Mouse (Mus musculus) hindbrain, embryonic 16.5 days (tissue): Measurements from ENCODE around the gene Wdr93. TPM values are rescaled to one million over a fixed set of nuclear protein-coding genes. Genes with fewer than 3 reads are reported as not detected.

Experiments
- ATAC-seq: fragments of 200-750 bp; cut with Nextera tagmentation; 2 replicates; pipeline ENCODE4 v1.8.0; 2017; ENCODE audit warnings: moderate TSS enrichment, moderate library complexity
- H3K27ac ChIP-seq: fragments of 300-500 bp; sonication (generic); 2 replicates; pipeline ENCODE4 v1.5.1; 2014; ENCODE audit warnings: low read depth, mild to moderate bottlenecking, control low read depth, low read length, moderate library complexity
- H3K27me3 ChIP-seq: fragments of 300-500 bp; sonication (generic); replicated peaks from 2 replicates; pipeline ENCODE4 v1.6.1; 2014; ENCODE audit warnings: low read length; ENCODE audit not compliant: control insufficient read depth, insufficient read depth
- H3K36me3 ChIP-seq: fragments of 300-500 bp; sonication (generic); 2 replicates; pipeline ENCODE4 v1.6.1; 2014; ENCODE audit warnings: mild to moderate bottlenecking, low read length, moderate library complexity, mixed read lengths; ENCODE audit not compliant: control insufficient read depth, insufficient read depth
- H3K4me1 ChIP-seq: fragments of 300-500 bp; sonication (generic); 2 replicates; pipeline ENCODE4 v1.6.1; 2014; ENCODE audit warnings: low read depth, low read length; ENCODE audit not compliant: control insufficient read depth, insufficient read depth
- H3K4me2 ChIP-seq: fragments of 300-500 bp; sonication (generic); 2 replicates; pipeline ENCODE4 v1.6.1; 2014; ENCODE audit warnings: mild to moderate bottlenecking, low read length, control low read depth, moderate library complexity
- H3K4me3 ChIP-seq: fragments of 300-500 bp; sonication (generic); 2 replicates; pipeline ENCODE4 v1.5.1; 2014; ENCODE audit warnings: mild to moderate bottlenecking, low read length, control low read depth, moderate library complexity
- H3K9ac ChIP-seq: fragments of 300-500 bp; sonication (generic); 2 replicates; pipeline ENCODE4 v1.6.1; 2014; ENCODE audit warnings: low read depth, mild to moderate bottlenecking, control low read depth, low read length, moderate library complexity
- H3K9me3 ChIP-seq: fragments of 300-500 bp; sonication (generic); 2 replicates; pipeline ENCODE4 v1.6.1; 2014; ENCODE audit warnings: mild to moderate bottlenecking, low read length, moderate library complexity; ENCODE audit not compliant: control insufficient read depth
- WGBS: fragments of 180-500 bp; shearing (Covaris S2); extraction: QIAGEN DNeasy Blood & Tissue Kit; methylation state at CpG from one replicate; pipeline ENCODE4 v1.1.7; 2014; 5-methylcytosine and 5-hydroxymethylcytosine counted together
- polyA plus RNA-seq: library from polyadenylated mRNA; unstranded; fragments of >200 nt; fragmentation: Nextera tagmentation; extraction: Ambion mirVana; gene quantifications from 2 replicates; pipeline ENCODE4 v1.2.1, GENCODE M21; 2015

Wdr93 gene
- polyA plus RNA-seq, 1 experiment from 2014 or later: 0.51 TPM

DNA sequence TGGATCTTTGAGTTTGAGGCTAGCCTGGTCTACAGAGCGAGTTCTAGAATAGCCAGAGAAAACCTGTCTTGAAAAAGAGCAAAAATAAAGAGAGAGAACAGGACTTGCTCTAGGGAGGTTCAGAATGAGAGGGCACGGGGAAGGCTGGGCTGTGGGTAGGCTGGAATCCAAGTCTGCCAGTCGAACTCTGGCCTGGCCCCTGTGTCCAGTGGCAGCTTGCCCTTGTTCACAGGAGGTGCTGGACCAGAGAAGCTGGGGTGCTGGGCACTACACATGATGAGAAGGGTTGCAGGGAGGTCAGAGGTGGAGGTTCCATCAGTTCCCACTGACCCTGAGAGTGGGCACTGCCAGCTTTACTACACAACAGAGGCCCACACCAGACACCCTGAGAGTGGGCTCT, 85.4 kb downstream of the Wdr93 start:
- H3K27me3 ChIP-seq: no peaks in the 10 kb centered on the region
- WGBS: 75% methylated on average over 3 of the region's 3 CpGs
- ATAC-seq: no peak
- peaks cover 3% of the 10 kb centered on the region for H3K9me3 ChIP-seq
- H3K36me3 ChIP-seq: no peaks in the 10 kb centered on the region
- no peak overlapping the region for H3K27ac ChIP-seq
- no peak overlapping the region for H3K4me3 ChIP-seq
- H3K4me1 ChIP-seq: no peaks in the 10 kb centered on the region
- no peak overlapping the region for H3K9ac ChIP-seq
- H3K4me2 ChIP-seq: no peak overlapping the region

DNA sequence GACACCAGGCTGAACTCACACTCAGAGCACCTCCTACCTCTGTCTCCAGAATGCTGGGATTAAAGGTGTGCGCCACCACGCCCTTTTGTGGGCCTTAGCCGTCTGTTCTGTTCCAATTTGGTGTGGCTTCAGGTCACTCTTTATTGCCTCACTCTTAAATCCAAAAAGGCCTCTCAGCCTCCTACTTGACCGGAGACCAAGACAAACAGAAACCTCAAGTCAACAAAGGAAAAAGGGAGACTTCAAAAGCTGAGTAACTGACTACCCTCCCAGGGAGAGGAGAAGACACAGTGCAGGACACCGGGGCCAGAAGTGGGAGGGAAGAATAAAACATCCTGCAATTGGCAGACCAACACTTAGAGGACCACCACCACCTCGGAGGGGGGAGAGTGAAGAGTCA, 88.2 kb downstream of the Wdr93 start:
- Histone ChIP-seq H3K4me2 (no peak overlapping the region), H3K36me3 (no peaks in the 10 kb centered on the region), H3K9ac (no peak overlapping the region), H3K9me3 (no peaks in the 10 kb centered on the region), H3K27me3 (no peaks in the 10 kb centered on the region), H3K27ac (no peak overlapping the region), H3K4me1 (no peaks in the 10 kb centered on the region), H3K4me3 (no peak overlapping the region)
- ATAC-seq: no peak
- WGBS: 76% methylated on average over 6 of the region's 6 CpGs

DNA sequence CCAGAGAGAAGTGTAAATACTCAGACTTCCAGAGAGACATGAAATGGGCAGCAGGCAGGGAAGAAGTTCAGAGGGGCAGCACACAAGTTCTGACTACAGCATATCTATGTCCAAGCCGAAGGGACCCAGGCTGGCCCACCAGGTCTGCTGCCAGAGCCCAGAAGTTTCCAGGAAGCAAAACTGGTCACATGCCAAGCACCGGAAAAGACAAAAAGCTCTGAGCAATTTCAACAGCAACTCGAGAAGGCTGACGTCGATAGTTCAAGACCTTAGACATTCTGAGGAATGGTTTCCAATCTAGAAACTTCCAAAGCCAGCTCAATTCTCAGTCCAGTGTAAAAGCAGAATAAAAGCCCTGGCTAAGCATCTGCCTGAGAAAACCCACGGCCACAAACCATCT, 88.6 kb downstream of the Wdr93 start:
- no peak overlapping the region for H3K9ac ChIP-seq
- H3K4me2 ChIP-seq: no peak overlapping the region
- H3K27ac ChIP-seq: no peak overlapping the region
- ATAC-seq: no peak
- H3K9me3 ChIP-seq: no peaks in the 10 kb centered on the region
- no peak overlapping the region for H3K4me3 ChIP-seq
- no peaks in the 10 kb centered on the region for H3K27me3 ChIP-seq
- 68% methylated on average over 6 of the region's 6 CpGs for WGBS
- H3K4me1 ChIP-seq: no peaks in the 10 kb centered on the region
- H3K36me3 ChIP-seq: no peaks in the 10 kb centered on the region

DNA sequence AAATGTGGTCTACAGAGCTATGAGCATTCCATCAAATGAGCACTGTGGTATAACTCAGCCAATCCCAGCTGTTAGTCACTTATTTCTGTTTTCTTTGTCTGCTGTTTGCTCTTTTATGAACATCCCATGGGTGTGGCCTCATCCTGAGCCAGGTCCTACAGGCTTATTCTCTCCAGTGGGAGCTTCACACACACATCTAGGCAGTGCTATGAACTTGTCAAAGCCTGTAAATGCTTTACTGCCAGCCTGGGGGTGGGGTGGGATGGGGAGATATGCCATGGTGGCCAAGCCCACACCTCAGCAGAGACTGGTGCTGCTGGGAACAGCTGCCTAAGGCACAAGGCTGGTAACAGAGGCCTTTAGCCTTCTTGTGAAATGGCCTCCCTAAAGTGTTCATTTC, 90.0 kb downstream of the Wdr93 start:
- Histone ChIP-seq H3K4me3 (no peak overlapping the region), H3K27ac (no peak overlapping the region), H3K9ac (no peak overlapping the region), H3K36me3 (no peaks in the 10 kb centered on the region), H3K4me2 (no peak overlapping the region), H3K9me3 (no peaks in the 10 kb centered on the region), H3K27me3 (no peaks in the 10 kb centered on the region), H3K4me1 (no peaks in the 10 kb centered on the region)
- no peak for ATAC-seq

DNA sequence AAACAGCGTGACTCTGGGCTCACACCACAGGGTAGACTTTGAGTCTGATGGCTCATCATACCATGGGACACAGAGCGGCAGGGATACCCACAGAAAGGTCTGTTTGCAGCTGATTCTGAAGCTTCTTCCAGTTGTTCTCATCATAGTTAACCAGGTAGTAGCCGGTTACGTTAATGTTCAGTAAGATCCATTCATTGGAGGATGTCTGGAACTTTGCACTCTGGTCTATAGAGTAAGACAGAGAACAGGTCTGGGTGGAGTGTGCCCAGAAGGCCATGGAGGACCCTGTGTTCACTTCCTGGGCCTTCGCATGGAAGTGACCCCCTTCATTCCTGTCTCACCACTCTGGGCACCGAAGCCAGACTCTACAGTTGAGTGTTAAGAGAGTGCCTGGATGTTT, 92.2 kb downstream of the Wdr93 start:
- no peak for ATAC-seq
- no peak overlapping the region for H3K4me2 ChIP-seq
- WGBS: 96% methylated on average over 6 of the region's 6 CpGs
- H3K27me3 ChIP-seq: no peaks in the 10 kb centered on the region
- H3K4me1 ChIP-seq: no peaks in the 10 kb centered on the region
- H3K27ac ChIP-seq: no peak overlapping the region
- no peak overlapping the region for H3K4me3 ChIP-seq
- H3K9ac ChIP-seq: no peak overlapping the region
- no peaks in the 10 kb centered on the region for H3K9me3 ChIP-seq
- no peaks in the 10 kb centered on the region for H3K36me3 ChIP-seq

Other genes with a start within 250 kb of the Wdr93 start
- 5.5 and 5.7 TPM in 2 replicates for gene Rhcg, start 125.5 kb upstream of the Wdr93 start, polyA plus RNA-seq
- 1.8 and 2.1 TPM in 2 replicates for gene Ticrr, start 83.0 kb upstream of the Wdr93 start, polyA plus RNA-seq
- gene Kif7, start 27.4 kb upstream of the Wdr93 start, polyA plus RNA-seq: 1.6 and 1.7 TPM in 2 replicates
- gene Plin1, start 10.3 kb upstream of the Wdr93 start, polyA plus RNA-seq: 0.19 and 0.46 TPM in 2 replicates
- 13.2 and 13.6 TPM in 2 replicates for gene Pex11a, start within 50 bp of the Wdr93 start, polyA plus RNA-seq
- 0.29 and 0.44 TPM in 2 replicates for gene Mesp1, start 50.6 kb downstream of the Wdr93 start, polyA plus RNA-seq
- gene Mesp2, start 67.6 kb downstream of the Wdr93 start, polyA plus RNA-seq: 1.5 and 1.7 TPM in 2 replicates
- 4.3 and 5.2 TPM in 2 replicates for gene Anpep, start 117.9 kb downstream of the Wdr93 start, polyA plus RNA-seq
- gene Ap3s2, start 177.5 kb downstream of the Wdr93 start, polyA plus RNA-seq: 37.9 and 48.2 TPM in 2 replicates
- 19.6 and 21.0 TPM in 2 replicates for gene Arpin, start 192.2 kb downstream of the Wdr93 start, polyA plus RNA-seq